Mouse (Mus musculus) leukemia stem cell, adult 10-12 weeks (primary cell): ENCODE results near the gene Gabbr2. TPM values are rescaled to one million over a fixed set of nuclear protein-coding genes. Genes with fewer than 3 reads are reported as not detected.

ENCODE experiments used
- polyA plus RNA-seq: library from polyadenylated mRNA; stranded (reverse); fragments of >175 nt; gene quantifications from 2 replicates; pipeline ENCODE4 v1.2.3, GENCODE M21; 2012; ENCODE audit warnings: low replicate concordance

Gene Gabbr2
- polyA plus RNA-seq = 0.03 TPM in 1 of 2 replicates, not detected in the other

GRCm38 (mm10) chr4:46991016-46991958 lies at the start of gene Gabbr2:
TSS of gene Gabbr2 (minus strand) at chr4:46991873.

GRCm38 (mm10) chr4:46650086-46650753 lies 341.5 kb downstream of the Gabbr2 start, which contains the start of gene Tbc1d2:
TSS of gene Tbc1d2 (minus strand) at chr4:46650209.

Other genes with a start within 250 kb of the Gabbr2 start
- gene Anks6, start 65.6 kb upstream of the Gabbr2 start, polyA plus RNA-seq = 0.42 and 0.52 TPM in 2 replicates
- 1.6 and 2.9 TPM in 2 replicates for gene Galnt12, start 100.0 kb upstream of the Gabbr2 start, polyA plus RNA-seq
- gene Col15a1, start 216.3 kb upstream of the Gabbr2 start, polyA plus RNA-seq = 0.74 and 0.75 TPM in 2 replicates